Mouse (Mus musculus) ES-E14 (cell line): ENCODE measurements at regions not wholly inside any gene's neighbourhood (a gene's known extent, or its start where the extent isn't known, plus 50 kb on each side); places are given as distances from the start of the nearest gene placed in this dataset.

ENCODE experiments used
- DNase-seq: peaks from one replicate; pipeline ENCODE4 v3.0.0-alpha.2; 2013; ENCODE audit warnings: low read depth, low spot score
- H3K27ac ChIP-seq: 2 replicates; pipeline ENCODE4 v1.5.1; 2012; ENCODE audit warnings: low read depth, mild to moderate bottlenecking, low read length, moderate library complexity, mixed read lengths; ENCODE audit not compliant: poor library complexity, insufficient read depth, severe bottlenecking
- H3K36me3 ChIP-seq: 2 replicates; pipeline ENCODE4 v1.6.1; 2012; ENCODE audit warnings: mild to moderate bottlenecking, low read length, moderate library complexity, mixed read lengths; ENCODE audit not compliant: control insufficient read depth, poor library complexity, insufficient read depth, severe bottlenecking
- H3K4me1 ChIP-seq, 2 experiments: fragments of 150-350 bp in 1 of 2; sonication (generic) in 1 of 2; 2 replicates each; pipeline ENCODE4 v1.6.1; 2012; ENCODE audit warnings: low read length in 2 of 2, mild to moderate bottlenecking in 1 of 2, mixed read lengths in 1 of 2; ENCODE audit not compliant: control insufficient read depth in 2 of 2, insufficient read depth in 2 of 2, poor library complexity in 1 of 2
- H3K4me3 ChIP-seq, 2 experiments: fragments of 150-350 bp in 1 of 2; sonication (generic) in 1 of 2; 2 replicates each; pipeline ENCODE4 v1.5.1; 2012; ENCODE audit warnings: low read length in 2 of 2, low read depth in 1 of 2, mild to moderate bottlenecking in 1 of 2, mixed read lengths in 1 of 2; ENCODE audit not compliant: insufficient read depth in 1 of 2, poor library complexity in 1 of 2, severe bottlenecking in 1 of 2
- H3K9ac ChIP-seq: 2 replicates; pipeline ENCODE4 v1.6.1; 2012; ENCODE audit warnings: low read depth, mild to moderate bottlenecking, low read length, mixed read lengths; ENCODE audit not compliant: poor library complexity, insufficient read depth, severe bottlenecking
- H3K9me3 ChIP-seq: fragments of 150-350 bp; sonication (generic); 2 replicates; pipeline ENCODE4 v1.6.1; 2012; ENCODE audit warnings: low read depth, mild to moderate bottlenecking, low read length; ENCODE audit not compliant: control insufficient read depth, insufficient read depth
- CHD2 ChIP-seq: IDR thresholded peaks from 2 replicates; pipeline ENCODE4 v1.6.1; 2014; ENCODE audit warnings: mild to moderate bottlenecking, low read depth, low read length, inconsistent platforms
- HCFC1 ChIP-seq: IDR thresholded peaks from 2 replicates; pipeline ENCODE4 v1.6.1; 2012; ENCODE audit warnings: low read length, inconsistent platforms, borderline replicate concordance; ENCODE audit not compliant: insufficient read depth
- MAFK ChIP-seq: IDR thresholded peaks from 2 replicates; pipeline ENCODE4 v1.6.1; 2014; ENCODE audit warnings: mild to moderate bottlenecking, low read depth, low read length, inconsistent platforms; ENCODE audit not compliant: insufficient read depth
- ZC3H11A ChIP-seq: IDR thresholded peaks from 2 replicates; pipeline ENCODE4 v1.6.1; 2012; ENCODE audit warnings: low read depth, mild to moderate bottlenecking, inconsistent platforms, low read length, borderline replicate concordance
- ZNF384 ChIP-seq: IDR thresholded peaks from 2 replicates; pipeline ENCODE4 v1.6.1; 2012; ENCODE audit warnings: low read depth, low read length, inconsistent platforms
- in situ Hi-C, 2 experiments: fragments of 600-800 bp; cut with MboI; formaldehyde crosslinking; loops; one replicate each; pipeline ENCODE4 v1.15.1; 2025; ENCODE audit warnings: low sequenced_read_pairs in 2 of 2, inconsistent platforms in 1 of 2; ENCODE audit not compliant: unreplicated experiment in 2 of 2

DNA sequence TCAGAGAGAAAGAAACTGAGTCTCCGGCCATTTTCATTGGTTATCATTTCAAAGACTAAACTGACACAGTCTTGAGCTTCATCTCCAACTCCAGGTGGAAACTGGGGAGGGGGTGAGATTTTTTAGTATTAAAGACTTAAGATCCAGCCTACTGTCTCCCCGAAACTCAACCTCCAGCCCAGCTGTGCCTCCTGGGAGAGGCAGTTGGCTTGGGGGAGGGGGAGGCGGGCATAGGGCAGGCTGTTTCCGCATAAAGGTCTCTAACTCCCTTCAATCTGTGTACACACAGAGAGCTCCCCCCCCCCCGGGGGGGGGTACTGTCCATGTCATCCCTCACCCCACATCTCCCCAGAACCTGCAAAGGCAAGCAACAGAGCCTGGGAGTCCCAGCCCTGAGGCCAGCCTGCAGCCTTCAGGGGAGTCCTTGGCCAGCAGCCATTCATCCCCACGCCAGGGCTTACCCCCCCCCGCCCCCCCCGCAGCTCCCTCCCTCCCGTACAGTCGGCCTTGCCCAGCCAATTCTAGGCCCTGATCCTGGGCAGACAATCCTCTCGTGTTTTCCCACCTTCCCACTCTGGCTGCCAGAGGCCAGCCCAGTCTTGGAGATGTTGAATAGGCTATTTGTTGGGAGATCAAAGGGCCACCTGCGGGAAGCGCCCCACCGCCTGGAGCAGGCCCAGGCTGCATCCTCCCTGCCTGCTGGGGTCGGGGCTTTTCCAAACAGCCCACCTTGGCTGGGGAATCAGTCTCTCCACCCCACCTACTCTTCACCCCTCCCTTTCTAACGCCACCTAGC lies 245.2 kb downstream of the Bcl11b start:
- DNase-seq, result peak; percentile 26
- no peak overlapping the region for H3K4me3 ChIP-seq
- no peak overlapping the region for H3K27ac ChIP-seq
- in situ Hi-C loops, result no loop called here
- no peaks in the 10 kb centered on the region for H3K9me3 ChIP-seq
- H3K4me1 ChIP-seq, result peaks cover 0 to 2% of the 10 kb centered on the region in 2 experiments; a peak in 1 of 4 replicates
- TF ChIP-seq CHD2 (no peak), ZNF384 (no peak), ZC3H11A (no peak), MAFK (no peak), HCFC1 (no peak)
- H3K9ac ChIP-seq, result no peak overlapping the region
- H3K36me3 ChIP-seq, result no peaks in the 10 kb centered on the region

DNA sequence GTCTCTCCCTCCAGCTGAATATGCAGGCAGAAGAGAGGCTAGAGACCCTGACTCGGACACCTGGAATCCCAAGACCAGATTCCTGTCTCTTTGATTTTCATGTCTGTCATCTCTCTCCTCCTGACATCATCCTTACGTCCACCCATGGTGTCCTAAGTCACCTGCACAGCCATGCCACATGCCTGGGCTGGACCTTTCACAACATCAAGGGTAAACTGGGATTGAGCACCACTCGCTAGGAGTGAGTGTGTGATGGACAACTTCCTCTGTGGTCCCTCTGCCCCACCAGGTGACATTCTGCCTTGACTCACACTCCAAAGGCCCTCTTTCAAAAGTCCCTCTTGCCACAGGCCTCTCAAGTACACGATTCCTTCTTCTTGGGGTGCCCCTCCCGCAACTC lies 244.1 kb downstream of the Bcl11b start:
- in situ Hi-C loops, result no loop called here
- no peak for TF ChIP-seq CHD2
- no peak for TF ChIP-seq ZC3H11A
- TF ChIP-seq MAFK, result no peak
- TF ChIP-seq HCFC1, result no peak
- TF ChIP-seq ZNF384, result no peak
- no peak overlapping the region for H3K4me3 ChIP-seq
- H3K27ac ChIP-seq, result no peak overlapping the region
- peaks cover 0 to 2% of the 10 kb centered on the region in 2 experiments; a peak in 1 of 4 replicates for H3K4me1 ChIP-seq
- H3K9ac ChIP-seq, result no peak overlapping the region
- no peaks in the 10 kb centered on the region for H3K9me3 ChIP-seq
- DNase-seq, result no peak
- no peaks in the 10 kb centered on the region for H3K36me3 ChIP-seq

DNA sequence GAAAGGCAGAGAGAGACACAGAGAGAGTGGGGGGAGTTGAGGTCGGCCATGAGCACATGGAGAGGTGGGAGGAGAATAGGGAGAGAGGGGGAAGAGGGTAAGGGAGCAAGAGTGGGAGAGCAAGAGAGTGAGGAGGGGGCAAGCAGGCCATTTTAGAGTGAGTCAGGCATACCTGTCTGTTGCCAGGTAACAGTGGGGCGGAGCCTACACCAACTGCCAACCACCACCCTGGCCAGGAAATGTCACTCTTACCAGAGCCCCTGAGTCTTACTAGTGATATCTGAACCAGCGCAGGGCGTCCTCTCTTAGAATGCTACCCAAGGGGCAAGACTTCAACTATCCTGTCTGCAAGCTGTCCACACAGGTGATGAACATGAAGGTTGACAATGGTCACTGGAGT lies 243.5 kb downstream of the Bcl11b start:
- no peak overlapping the region for H3K4me3 ChIP-seq
- H3K9ac ChIP-seq, result no peak overlapping the region
- H3K27ac ChIP-seq, result no peak overlapping the region
- TF ChIP-seq CHD2 (no peak), ZC3H11A (no peak), ZNF384 (no peak)
- in situ Hi-C loops, result no loop called here
- DNase-seq, result no peak
- no peaks in the 10 kb centered on the region for H3K9me3 ChIP-seq
- no peaks in the 10 kb centered on the region for H3K36me3 ChIP-seq
- peaks cover 0 to 2% of the 10 kb centered on the region in 2 experiments; a peak in 1 of 4 replicates for H3K4me1 ChIP-seq

DNA sequence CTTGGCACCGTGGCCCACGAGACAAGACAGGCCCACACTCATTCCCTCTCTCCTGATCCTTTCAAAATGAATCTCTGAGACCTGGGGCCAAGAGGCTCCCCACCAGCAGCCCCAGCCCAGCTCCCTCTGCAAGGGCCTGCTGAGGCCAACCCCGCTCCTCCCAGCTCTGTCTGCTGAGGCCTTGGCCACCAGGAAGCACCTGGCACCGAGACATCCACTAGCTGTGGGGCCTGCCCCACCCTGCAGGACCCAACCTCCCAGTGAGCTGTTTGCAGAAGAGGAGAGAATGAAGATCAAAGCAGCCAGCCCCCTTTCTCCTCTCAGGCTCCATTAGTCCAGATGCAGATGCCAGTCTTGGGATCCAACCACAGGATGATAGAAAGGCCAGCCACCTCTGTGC lies 241.3 kb downstream of the Bcl11b start:
- DNase-seq, result no peak
- Histone ChIP-seq H3K9ac (no peak overlapping the region), H3K27ac (no peak overlapping the region)

More for the DNA sequence above, 241.3 kb downstream of the Bcl11b start:
- no peak overlapping the region for H3K4me3 ChIP-seq
- no peaks in the 10 kb centered on the region for H3K9me3 ChIP-seq
- in situ Hi-C loops, result no loop called here
- no peaks in the 10 kb centered on the region for H3K36me3 ChIP-seq
- peaks cover 0 to 2% of the 10 kb centered on the region in 2 experiments; a peak in 1 of 4 replicates for H3K4me1 ChIP-seq
- TF ChIP-seq MAFK (no peak), ZC3H11A (no peak), CHD2 (no peak)
